Mouse (Mus musculus) kidney, adult 10 weeks (tissue): ENCODE measurements around the gene Cyb5r1. TPM values are rescaled to one million over a fixed set of nuclear protein-coding genes. Genes with fewer than 3 reads are reported as not detected.

Experiments
- polyA plus RNA-seq: library from polyadenylated mRNA; stranded (reverse); fragments of 350-450 nt; fragmentation: Illumina TruSeq; extraction: RNeasy Lipid Tissue Mini Kit (QIAGEN cat#74804); gene quantifications from one replicate; pipeline ENCODE4 v1.2.3, GENCODE M21; 2014; ENCODE audit warnings: low read depth, low replicate concordance

Gene Cyb5r1
- polyA plus RNA-seq = 16.9 TPM

GRCm38 (mm10) chr1:134405509-134406413 lies at the start of gene Cyb5r1:
TSS of gene Cyb5r1 (plus strand) at chr1:134405559.

GRCm38 (mm10) chr1:134361857-134362212 lies 43.5 kb upstream of the Cyb5r1 start, which contains the start of gene Tmem183a:
TSS of gene Tmem183a (minus strand) at chr1:134361979.

GRCm38 (mm10) chr1:134385666-134386065 lies 19.7 kb upstream of the Cyb5r1 start, which contains the start of gene 4933406M09Rik:
TSS of gene 4933406M09Rik (plus strand) at chr1:134385940.

GRCm38 (mm10) chr1:134415168-134415831 lies 9.9 kb downstream of the Cyb5r1 start, which contains the start of gene Adipor1:
TSS of gene Adipor1 (plus strand) at chr1:134415378.

GRCm38 (mm10) chr1:134454904-134455824 lies 49.8 kb downstream of the Cyb5r1 start, which contains the start of gene Klhl12:
TSS of gene Klhl12 (plus strand) at chr1:134455531.

Other genes starting within 250 kb of the Cyb5r1 start
- not detected for gene Chil1, start 223.4 kb upstream of the Cyb5r1 start, polyA plus RNA-seq
- gene Mybph, start 212.1 kb upstream of the Cyb5r1 start, polyA plus RNA-seq = not detected
- 1.5 TPM for gene Adora1, start 170.1 kb upstream of the Cyb5r1 start, polyA plus RNA-seq
- gene Myog, start 115.6 kb upstream of the Cyb5r1 start, polyA plus RNA-seq = not detected
- gene Ppfia4, start 72.6 kb upstream of the Cyb5r1 start, polyA plus RNA-seq = not detected
- 87.0 TPM for gene Tmem183a, start 43.6 kb upstream of the Cyb5r1 start, polyA plus RNA-seq
- gene 4933406M09Rik, start 19.6 kb upstream of the Cyb5r1 start, polyA plus RNA-seq = not detected
- gene Adipor1, start 9.8 kb downstream of the Cyb5r1 start, polyA plus RNA-seq = 47.0 TPM
- gene Klhl12, start 50.0 kb downstream of the Cyb5r1 start, polyA plus RNA-seq = 23.4 TPM
- gene Rabif, start 89.1 kb downstream of the Cyb5r1 start, polyA plus RNA-seq = 33.3 TPM
- gene Mgat4e, start 144.1 kb downstream of the Cyb5r1 start, polyA plus RNA-seq = not detected
- gene Kdm5b, start 154.6 kb downstream of the Cyb5r1 start, polyA plus RNA-seq = 11.5 TPM
- gene Syt2, start 241.1 kb downstream of the Cyb5r1 start, polyA plus RNA-seq = not detected